Mouse (Mus musculus): Measurements from ENCODE around the gene C5ar2. TPM values are rescaled to one million over a fixed set of nuclear protein-coding genes. Genes with fewer than 3 reads are reported as not detected.

C5ar2 gene
- total RNA-seq, 2 experiments from 2014 or later, result 5.7 to 6.9 TPM

DNA sequence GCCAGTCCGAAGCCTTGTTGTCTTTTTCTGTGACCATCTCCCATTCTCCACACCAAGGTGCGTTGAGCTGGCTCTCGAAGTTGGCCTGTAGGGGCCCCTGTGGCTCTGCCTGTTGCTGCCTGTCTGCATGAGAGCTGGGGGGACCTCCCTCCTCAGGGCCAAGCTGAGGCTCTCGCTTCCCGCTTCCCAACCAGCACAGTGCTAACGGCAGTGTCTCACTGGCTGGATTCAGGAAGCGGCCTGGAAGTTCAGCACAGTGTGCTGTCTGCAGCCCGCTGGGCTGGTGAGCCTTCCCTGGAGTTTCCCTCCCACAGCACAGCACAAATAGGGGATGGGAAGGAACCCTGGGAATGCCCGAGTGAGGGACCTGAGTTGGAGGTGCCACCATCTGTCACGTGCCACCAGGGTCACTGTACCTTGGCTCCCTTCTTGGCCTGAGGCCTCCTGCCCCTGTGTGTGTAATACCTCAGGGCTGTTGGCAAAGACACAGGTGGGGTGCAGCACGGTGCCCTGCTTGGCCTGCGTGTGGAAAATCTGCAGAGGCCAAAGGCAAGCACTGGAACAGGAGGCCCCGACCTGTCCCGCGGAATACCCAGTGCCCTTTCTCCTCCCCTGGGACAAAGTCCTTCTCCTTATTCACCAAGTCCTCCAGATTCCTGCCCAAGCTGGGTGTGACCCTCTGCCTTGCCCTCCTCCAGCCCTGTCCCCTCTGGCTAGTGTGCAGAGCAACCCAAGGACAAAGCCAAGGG lies 41.0 kb downstream of the C5ar2 start:
- ATAC-seq (ENCODE audit: poor library complexity, severe bottlenecking), result no peak

DNA sequence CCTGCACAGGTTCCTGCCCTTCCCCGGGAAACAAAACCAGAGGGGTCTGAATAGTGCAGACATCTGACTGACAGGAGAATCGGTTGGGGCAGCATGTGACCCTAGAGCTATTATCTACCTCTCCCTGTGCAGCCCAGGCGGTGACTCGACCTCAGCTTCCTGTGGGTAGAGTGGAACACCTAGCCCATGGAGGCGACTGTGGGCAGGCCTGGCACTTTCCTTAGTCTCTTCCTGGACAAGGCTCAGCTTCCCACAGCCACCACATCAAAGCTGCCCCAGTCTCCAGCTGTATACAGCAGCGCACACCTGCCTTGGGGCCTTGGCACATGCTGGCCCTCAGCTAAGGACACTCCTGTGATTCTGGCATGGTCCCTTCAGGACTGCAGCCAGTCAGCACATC lies 42.8 kb downstream of the C5ar2 start:
- peak; percentile 62 for ATAC-seq (ENCODE audit: poor library complexity, severe bottlenecking)

DNA sequence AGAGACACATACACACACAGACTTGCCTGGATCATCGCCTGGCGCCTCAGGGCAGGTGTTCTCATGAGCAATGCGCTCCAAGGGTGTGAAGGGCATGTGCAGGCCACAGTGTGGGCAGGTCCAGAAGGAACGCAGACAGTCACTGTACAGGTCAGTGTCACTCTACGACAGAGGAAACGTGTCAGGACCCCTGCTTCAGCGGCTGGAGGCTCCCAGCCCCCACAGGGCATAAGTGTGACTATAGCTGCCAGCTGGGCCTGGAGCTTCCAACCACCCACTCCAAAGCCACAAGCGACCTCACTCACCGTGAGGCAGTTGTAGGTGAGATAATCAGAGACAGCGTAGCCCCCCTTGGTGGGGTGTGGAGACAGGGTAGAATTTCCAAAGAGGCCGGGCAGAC lies 45.4 kb downstream of the C5ar2 start:
- no peak for ATAC-seq (ENCODE audit: poor library complexity, severe bottlenecking)

DNA sequence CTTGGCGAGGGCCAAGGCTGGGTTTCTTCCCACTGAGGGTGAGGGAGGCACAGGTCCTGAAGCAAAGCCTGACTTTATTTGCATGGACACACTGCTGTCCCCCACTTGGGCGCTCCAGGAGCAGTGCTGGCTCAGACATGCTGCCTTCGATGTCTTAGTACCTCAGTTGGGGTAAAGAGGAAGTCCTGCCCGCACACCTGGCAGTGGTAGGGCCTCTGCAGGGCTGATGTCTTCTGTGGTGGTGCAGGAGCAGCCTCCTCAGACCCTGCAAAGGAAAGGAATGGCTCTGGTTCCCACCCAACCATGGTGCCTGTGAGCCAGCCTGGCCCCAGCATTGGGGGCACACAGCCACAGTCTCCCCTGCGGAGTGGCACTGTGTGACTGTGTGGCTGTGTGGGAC lies 46.8 kb downstream of the C5ar2 start:
- no peak for ATAC-seq (ENCODE audit: poor library complexity, severe bottlenecking)

DNA sequence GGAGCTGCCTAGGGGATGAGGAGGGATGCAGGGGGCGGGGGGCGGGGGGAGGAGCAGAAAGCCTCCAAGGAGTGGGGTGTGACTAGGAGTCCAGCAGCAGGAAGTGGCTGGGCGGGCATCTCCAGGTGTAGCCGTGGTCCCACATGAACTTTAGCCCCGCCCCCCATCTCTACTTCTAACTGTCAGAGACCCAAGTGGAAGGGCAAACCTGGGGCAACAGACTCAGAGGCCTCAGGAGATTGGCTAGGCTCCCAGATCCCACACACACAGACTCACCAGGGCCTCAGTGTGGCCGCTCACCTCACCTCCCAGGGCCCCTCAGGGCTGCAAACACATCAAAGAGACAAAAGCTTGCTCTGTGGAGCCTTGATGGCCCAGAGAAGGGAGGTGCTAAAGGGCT lies 47.3 kb downstream of the C5ar2 start:
- ATAC-seq (ENCODE audit: poor library complexity, severe bottlenecking), result no peak

DNA sequence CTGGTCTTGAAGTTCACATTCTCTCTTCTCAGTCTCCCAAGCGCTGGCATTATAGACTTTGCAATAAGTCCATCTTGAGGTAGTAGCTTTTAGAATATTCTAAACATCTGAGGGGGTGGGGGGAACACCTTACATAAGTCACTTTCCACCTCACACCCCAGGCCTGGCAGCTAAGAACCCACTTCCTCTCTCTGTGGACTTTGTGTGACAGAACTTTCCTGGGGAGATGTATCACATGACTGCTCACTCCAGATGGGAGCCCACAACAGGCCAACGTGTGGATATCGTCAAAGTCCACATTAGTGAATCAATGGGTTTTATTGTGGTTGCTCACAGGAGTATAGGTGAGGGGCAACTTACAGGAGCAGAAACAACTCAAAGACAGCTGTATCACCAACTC lies 50.3 kb downstream of the C5ar2 start:
- ATAC-seq (ENCODE audit: poor library complexity, severe bottlenecking), result peak; percentile 61; the same call in 1 of the 2 replicates

DNA sequence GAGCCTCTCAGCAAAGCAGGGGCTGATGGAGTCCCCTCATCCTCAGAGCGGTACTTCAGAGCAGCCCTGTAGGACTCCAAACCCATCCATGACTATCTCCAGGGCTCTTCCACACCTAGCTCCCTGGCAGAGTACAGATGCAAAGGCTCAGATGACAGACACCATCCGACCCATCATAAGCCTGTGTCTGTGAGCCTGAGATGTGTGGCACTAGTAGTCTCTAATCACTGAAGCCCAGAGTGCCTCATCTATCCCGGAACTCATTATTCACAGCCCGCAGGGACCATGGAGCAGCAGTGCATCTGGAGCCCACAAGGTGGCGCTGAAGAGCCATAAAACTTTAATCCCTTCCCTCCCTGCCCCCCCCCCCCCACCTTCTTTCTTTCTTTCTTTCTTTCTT lies 51.6 kb downstream of the C5ar2 start:
- peak; percentile 87 for ATAC-seq (ENCODE audit: poor library complexity, severe bottlenecking)

DNA sequence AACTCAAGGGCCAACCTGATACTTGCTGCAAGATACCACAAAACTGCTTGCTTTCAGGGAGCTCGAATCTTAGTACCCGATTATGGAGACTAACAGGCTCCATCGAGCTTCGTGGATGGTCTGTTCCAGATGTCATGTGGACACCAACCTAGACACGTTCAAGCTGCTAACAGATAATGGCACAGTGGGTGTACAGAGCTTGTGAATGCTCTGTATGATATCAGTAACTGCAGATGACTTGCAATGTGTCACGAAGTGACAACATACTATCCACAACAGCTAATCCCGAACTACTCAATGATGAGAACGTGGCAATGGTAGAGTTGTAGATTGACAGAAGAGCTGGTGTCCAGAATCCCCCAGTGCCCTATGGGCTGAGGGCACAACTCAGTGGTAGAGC lies 56.5 kb downstream of the C5ar2 start:
- ATAC-seq (ENCODE audit: poor library complexity, severe bottlenecking), result no peak

Other genes starting within 250 kb of the C5ar2 start
- gene Bicra, start 196.2 kb downstream of the C5ar2 start, total RNA-seq (2015), result 19.5 and 28.6 TPM in 2 replicates
- gene Bicra, start 196.2 kb downstream of the C5ar2 start, total RNA-seq (2017), result 1.9 and 2.8 TPM in 2 replicates
- gene Zfp541, start 182.3 kb downstream of the C5ar2 start, total RNA-seq (2015), result 0.16 and 0.27 TPM in 2 replicates
- gene Zfp541, start 182.3 kb downstream of the C5ar2 start, total RNA-seq (2017), result 0.53 TPM in 1 of 2 replicates, not detected in the other
- 62.0 and 65.7 TPM in 2 replicates for gene Napa, start 145.7 kb downstream of the C5ar2 start, total RNA-seq (2015)
- gene Napa, start 145.7 kb downstream of the C5ar2 start, total RNA-seq (2017), result 39.8 and 39.9 TPM in 2 replicates
- 8.9 and 9.9 TPM in 2 replicates for gene Kptn, start 124.3 kb downstream of the C5ar2 start, total RNA-seq (2015)
- 9.7 and 18.9 TPM in 2 replicates for gene Kptn, start 124.3 kb downstream of the C5ar2 start, total RNA-seq (2017)
- gene Slc8a2, start 114.3 kb downstream of the C5ar2 start, total RNA-seq (2015), result not detected in 2 replicates
- not detected in 2 replicates for gene Slc8a2, start 114.3 kb downstream of the C5ar2 start, total RNA-seq (2017)
- gene Meis3, start 69.1 kb downstream of the C5ar2 start, total RNA-seq (2015), result 0.89 and 1.9 TPM in 2 replicates
- not detected in 2 replicates for gene Meis3, start 69.1 kb downstream of the C5ar2 start, total RNA-seq (2017)
- 8.5 and 9.5 TPM in 2 replicates for gene Dhx34, start 22.1 kb downstream of the C5ar2 start, total RNA-seq (2015)
- gene Dhx34, start 22.1 kb downstream of the C5ar2 start, total RNA-seq (2017), result 7.5 and 8.3 TPM in 2 replicates
- 49.8 TPM in 2 replicates for gene C5ar1, start 15.4 kb upstream of the C5ar2 start, total RNA-seq (2015)
- gene C5ar1, start 15.4 kb upstream of the C5ar2 start, total RNA-seq (2017), result 13.6 and 22.2 TPM in 2 replicates
- gene Inafm1, start 29.5 kb upstream of the C5ar2 start, total RNA-seq (2015), result 7.3 and 8.7 TPM in 2 replicates
- 3.7 and 5.4 TPM in 2 replicates for gene Inafm1, start 29.5 kb upstream of the C5ar2 start, total RNA-seq (2017)
- 26.0 and 30.3 TPM in 2 replicates for gene Ccdc9, start 42.6 kb upstream of the C5ar2 start, total RNA-seq (2015)
- gene Ccdc9, start 42.6 kb upstream of the C5ar2 start, total RNA-seq (2017), result 117 and 121 TPM in 2 replicates
- 1.5 and 3.3 TPM in 2 replicates for gene Bbc3, start 64.2 kb upstream of the C5ar2 start, total RNA-seq (2015)
- 1.1 and 3.0 TPM in 2 replicates for gene Bbc3, start 64.2 kb upstream of the C5ar2 start, total RNA-seq (2017)
- gene Sae1, start 143.7 kb upstream of the C5ar2 start, total RNA-seq (2015), result 49.1 and 55.1 TPM in 2 replicates
- 267 and 278 TPM in 2 replicates for gene Sae1, start 143.7 kb upstream of the C5ar2 start, total RNA-seq (2017)
- gene Zc3h4, start 156.8 kb upstream of the C5ar2 start, total RNA-seq (2015), result 25.3 and 28.0 TPM in 2 replicates
- gene Zc3h4, start 156.8 kb upstream of the C5ar2 start, total RNA-seq (2017), result 20.6 and 34.0 TPM in 2 replicates
- gene Tmem160, start 208.6 kb upstream of the C5ar2 start, total RNA-seq (2015), result 24.2 and 33.1 TPM in 2 replicates
- 10.7 and 12.8 TPM in 2 replicates for gene Tmem160, start 208.6 kb upstream of the C5ar2 start, total RNA-seq (2017)
- not detected in 2 replicates for gene Npas1, start 233.6 kb upstream of the C5ar2 start, total RNA-seq (2015)
- not detected in 2 replicates for gene Npas1, start 233.6 kb upstream of the C5ar2 start, total RNA-seq (2017)